Mouse (Mus musculus): ENCODE results near the gene Rps6kc1. TPM values are rescaled to one million over a fixed set of nuclear protein-coding genes. Genes with fewer than 3 reads are reported as not detected.

The Rps6kc1 gene
- not detected in 2 replicates for polyA plus RNA-seq (2012; ENCODE audit: insufficient read depth, insufficient read length, low replicate concordance, missing spikeins)

GRCm38 (mm10) chr1:190911415-190912123 lies at the start of gene Rps6kc1:
TSS of gene Rps6kc1 (minus strand) at chr1:190911770.
- WGBS, result under 1% methylated on average over 47 of the region's 47 CpGs
- peaks cover 3% of the 10 kb centered on the region; the same call in 1 of the 2 replicates for H3K4me1 ChIP-seq (ENCODE audit: control insufficient read depth, insufficient read depth, low read length)

GRCm38 (mm10) chr1:190958821-190959220 lies 47.3 kb upstream of the Rps6kc1 start:
- 61% methylated on average over 5 of the region's 5 CpGs for WGBS

More at GRCm38 (mm10) chr1:190911415-190912123, at the start of gene Rps6kc1:
- TF ChIP-seq POLR2A (IDR thresholded peaks at IDR 0.05; ENCODE audit: insufficient read depth, low read depth, low read length) (peak; percentile 59), CTCF (IDR thresholded peaks at IDR 0.05; ENCODE audit: insufficient read depth, low read depth, low read length) (no peak)
- peak within 1 kb of the TSS; percentile 65 for H3K4me3 ChIP-seq (ENCODE audit: insufficient read depth, low read depth, low read length)
- H3K27ac ChIP-seq (ENCODE audit: insufficient read depth, low read depth, low read length), result peak within 1 kb of the TSS; percentile 36

GRCm38 (mm10) chr1:190953009-190953408 lies 41.4 kb upstream of the Rps6kc1 start:
- H3K4me1 ChIP-seq (ENCODE audit: control insufficient read depth, insufficient read depth, low read length), result peaks cover 8% of the 10 kb centered on the region; the same call in 1 of the 2 replicates
- WGBS, result 55% methylated on average over 3 of the region's 3 CpGs
- TF ChIP-seq POLR2A (IDR thresholded peaks at IDR 0.05; ENCODE audit: insufficient read depth, low read depth, low read length) (no peak), CTCF (IDR thresholded peaks at IDR 0.05; ENCODE audit: insufficient read depth, low read depth, low read length) (no peak)
- H3K27ac ChIP-seq (ENCODE audit: insufficient read depth, low read depth, low read length), result no peak overlapping the region
- no peak overlapping the region for H3K4me3 ChIP-seq (ENCODE audit: insufficient read depth, low read depth, low read length)

More at GRCm38 (mm10) chr1:190958821-190959220, 47.3 kb upstream of the Rps6kc1 start:
- peaks cover 7% of the 10 kb centered on the region; the same call in 1 of the 2 replicates for H3K4me1 ChIP-seq (ENCODE audit: control insufficient read depth, insufficient read depth, low read length)
- H3K4me3 ChIP-seq (ENCODE audit: insufficient read depth, low read depth, low read length), result no peak overlapping the region
- no peak overlapping the region for H3K27ac ChIP-seq (ENCODE audit: insufficient read depth, low read depth, low read length)
- TF ChIP-seq CTCF (IDR thresholded peaks at IDR 0.05; ENCODE audit: insufficient read depth, low read depth, low read length) (no peak), POLR2A (IDR thresholded peaks at IDR 0.05; ENCODE audit: insufficient read depth, low read depth, low read length) (no peak)

GRCm38 (mm10) chr1:190951014-190951413 lies 39.4 kb upstream of the Rps6kc1 start:
- H3K4me3 ChIP-seq (ENCODE audit: insufficient read depth, low read depth, low read length), result no peak overlapping the region
- H3K27ac ChIP-seq (ENCODE audit: insufficient read depth, low read depth, low read length), result no peak overlapping the region
- TF ChIP-seq CTCF (IDR thresholded peaks at IDR 0.05; ENCODE audit: insufficient read depth, low read depth, low read length) (no peak), POLR2A (IDR thresholded peaks at IDR 0.05; ENCODE audit: insufficient read depth, low read depth, low read length) (no peak)
- 76% methylated on average over 5 of the region's 5 CpGs for WGBS
- H3K4me1 ChIP-seq (ENCODE audit: control insufficient read depth, insufficient read depth, low read length), result peaks cover 8% of the 10 kb centered on the region; the same call in 1 of the 2 replicates

- 81% methylated on average over 17 of the region's 17 CpGs for WGBS
- Histone ChIP-seq H3K4me1 (ENCODE audit: control insufficient read depth, insufficient read depth, low read length) (peaks cover 3% of the 10 kb centered on the region; the same call in 1 of the 2 replicates), H3K27ac (ENCODE audit: insufficient read depth, low read depth, low read length) (no peak overlapping the region), H3K4me3 (ENCODE audit: insufficient read depth, low read depth, low read length) (no peak overlapping the region)
- TF ChIP-seq CTCF (IDR thresholded peaks at IDR 0.05; ENCODE audit: insufficient read depth, low read depth, low read length) (no peak), POLR2A (IDR thresholded peaks at IDR 0.05; ENCODE audit: insufficient read depth, low read depth, low read length) (no peak)
Observed at GRCm38 (mm10) chr1:190948846-190949245, 37.3 kb upstream of the Rps6kc1 start.

DNA sequence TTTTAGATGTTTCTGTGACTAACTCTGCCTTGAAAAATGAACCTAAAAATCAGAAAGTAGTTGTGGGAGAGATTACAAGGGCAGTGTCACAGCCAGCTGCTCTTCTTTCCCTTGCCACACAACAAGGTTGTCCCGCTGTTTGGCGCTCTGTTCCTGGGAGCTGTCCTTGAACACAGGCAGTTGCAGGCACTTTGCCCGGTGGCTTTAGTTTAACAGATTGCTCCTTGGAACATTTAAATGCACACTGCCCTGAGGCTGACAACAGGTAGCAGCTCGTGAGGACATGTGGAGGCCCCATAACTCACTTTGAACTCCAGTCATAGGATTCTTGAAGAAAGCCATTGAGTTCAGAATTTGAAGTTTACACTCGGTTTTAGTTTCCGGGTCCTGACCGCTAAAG lies 36.9 kb upstream of the Rps6kc1 start:
- 83% methylated on average over 7 of the region's 7 CpGs for WGBS
- TF ChIP-seq CTCF (IDR thresholded peaks at IDR 0.05; ENCODE audit: insufficient read depth, low read depth, low read length), result no peak
- TF ChIP-seq POLR2A (IDR thresholded peaks at IDR 0.05; ENCODE audit: insufficient read depth, low read depth, low read length), result no peak
- Histone ChIP-seq H3K27ac (ENCODE audit: insufficient read depth, low read depth, low read length) (no peak overlapping the region), H3K4me3 (ENCODE audit: insufficient read depth, low read depth, low read length) (no peak overlapping the region), H3K4me1 (ENCODE audit: control insufficient read depth, insufficient read depth, low read length) (no peaks in the 10 kb centered on the region)

DNA sequence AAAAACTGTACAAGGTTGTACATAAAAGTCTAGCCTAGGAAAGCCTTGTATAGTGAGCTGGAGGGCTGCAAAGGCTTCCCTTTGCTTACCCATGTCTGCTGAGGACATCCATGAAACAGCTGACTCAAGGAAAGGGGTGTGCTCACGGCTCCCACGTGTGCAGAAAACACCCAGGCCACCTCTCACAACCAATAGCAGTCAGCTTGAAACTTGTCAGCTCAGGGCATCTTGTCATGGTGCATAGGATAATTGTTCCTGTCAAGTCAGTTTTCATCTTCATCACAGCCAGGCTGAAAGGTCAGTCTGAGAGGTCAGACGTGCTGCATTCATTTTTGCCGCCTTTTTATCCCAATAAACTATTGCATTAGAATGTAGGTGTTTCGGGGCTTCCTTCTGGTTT lies 36.4 kb upstream of the Rps6kc1 start:
- H3K27ac ChIP-seq (ENCODE audit: insufficient read depth, low read depth, low read length), result no peak overlapping the region
- H3K4me1 ChIP-seq (ENCODE audit: control insufficient read depth, insufficient read depth, low read length), result no peaks in the 10 kb centered on the region
- TF ChIP-seq CTCF (IDR thresholded peaks at IDR 0.05; ENCODE audit: insufficient read depth, low read depth, low read length) (no peak), POLR2A (IDR thresholded peaks at IDR 0.05; ENCODE audit: insufficient read depth, low read depth, low read length) (no peak)
- 81% methylated on average over 5 of the region's 5 CpGs for WGBS
- no peak overlapping the region for H3K4me3 ChIP-seq (ENCODE audit: insufficient read depth, low read depth, low read length)

- TF ChIP-seq CTCF (IDR thresholded peaks at IDR 0.05; ENCODE audit: insufficient read depth, low read depth, low read length) (no peak), POLR2A (IDR thresholded peaks at IDR 0.05; ENCODE audit: insufficient read depth, low read depth, low read length) (no peak)
- H3K4me3 ChIP-seq (ENCODE audit: insufficient read depth, low read depth, low read length), result no peak overlapping the region
- H3K27ac ChIP-seq (ENCODE audit: insufficient read depth, low read depth, low read length), result no peak overlapping the region
- WGBS, result 41% methylated on average over 6 of the region's 6 CpGs
- H3K4me1 ChIP-seq (ENCODE audit: control insufficient read depth, insufficient read depth, low read length), result no peaks in the 10 kb centered on the region
Observed at GRCm38 (mm10) chr1:190944109-190944760, 32.7 kb upstream of the Rps6kc1 start.

DNA sequence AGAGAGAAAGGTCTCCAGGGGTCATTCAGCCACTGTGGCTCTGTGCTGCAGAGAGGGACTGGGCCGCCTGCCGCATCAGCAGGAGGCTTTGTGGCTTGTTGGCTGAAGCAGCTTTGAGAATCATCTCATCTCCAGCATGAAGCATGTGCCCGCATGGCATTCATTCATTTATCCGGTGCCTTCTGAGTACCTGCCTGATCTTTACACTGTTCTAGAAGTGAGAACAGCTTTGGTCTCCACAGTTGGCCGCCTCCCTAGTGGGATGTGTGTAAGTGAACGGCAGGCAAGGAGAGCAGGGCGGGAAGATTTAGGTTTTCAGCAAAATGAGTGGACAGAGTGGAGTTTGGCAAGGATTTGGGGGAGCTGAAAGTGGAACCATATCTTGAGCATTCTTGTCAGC lies 28.2 kb upstream of the Rps6kc1 start:
- Histone ChIP-seq H3K4me3 (ENCODE audit: insufficient read depth, low read depth, low read length) (no peak overlapping the region), H3K27ac (ENCODE audit: insufficient read depth, low read depth, low read length) (no peak overlapping the region), H3K4me1 (ENCODE audit: control insufficient read depth, insufficient read depth, low read length) (no peaks in the 10 kb centered on the region)
- TF ChIP-seq CTCF (IDR thresholded peaks at IDR 0.05; ENCODE audit: insufficient read depth, low read depth, low read length) (no peak), POLR2A (IDR thresholded peaks at IDR 0.05; ENCODE audit: insufficient read depth, low read depth, low read length) (no peak)
- WGBS, result 94% methylated on average over 7 of the region's 7 CpGs
